Mouse (Mus musculus) CH12F3 (cell line): ENCODE results near the gene Bard1.

Source experiments
- in situ Hi-C: fragments of 300-500 bp; cut with MboI; formaldehyde crosslinking; loops from 2 replicates; pipeline ENCODE4 v1.14.3; 2020; ENCODE audit warnings: low sequenced_read_pairs

The Bard1 gene

GRCm38 (mm10) chr1:71102344-71103173 lies at the start of gene Bard1:
Gene Bard1, minus strand, starts transcription at chr1:71103146.
- in situ Hi-C loops = no loop called here

DNA sequence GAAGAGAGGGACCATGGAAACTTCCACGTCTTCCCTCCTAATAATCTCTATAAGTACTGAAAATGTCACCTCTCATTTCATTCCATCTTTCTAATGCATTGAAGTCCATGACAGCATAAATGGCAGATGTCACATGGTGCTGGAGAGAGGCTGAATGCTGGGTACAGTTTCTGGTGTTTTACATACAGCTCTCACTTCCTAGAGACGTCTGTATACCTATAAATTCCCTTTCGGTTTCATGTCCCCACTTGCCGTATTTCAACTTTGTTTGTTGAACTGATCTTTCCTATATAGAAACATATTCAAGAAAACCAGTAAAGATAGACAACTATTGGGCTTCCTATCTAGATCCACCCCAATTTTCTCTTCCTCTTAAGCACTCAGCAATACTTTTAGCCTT lies 24.2 kb upstream of the Bard1 start:
- in situ Hi-C loops = no loop called here

GRCm38 (mm10) chr1:71118511-71118910 lies 15.6 kb upstream of the Bard1 start:
- in situ Hi-C loops = no loop called here

DNA sequence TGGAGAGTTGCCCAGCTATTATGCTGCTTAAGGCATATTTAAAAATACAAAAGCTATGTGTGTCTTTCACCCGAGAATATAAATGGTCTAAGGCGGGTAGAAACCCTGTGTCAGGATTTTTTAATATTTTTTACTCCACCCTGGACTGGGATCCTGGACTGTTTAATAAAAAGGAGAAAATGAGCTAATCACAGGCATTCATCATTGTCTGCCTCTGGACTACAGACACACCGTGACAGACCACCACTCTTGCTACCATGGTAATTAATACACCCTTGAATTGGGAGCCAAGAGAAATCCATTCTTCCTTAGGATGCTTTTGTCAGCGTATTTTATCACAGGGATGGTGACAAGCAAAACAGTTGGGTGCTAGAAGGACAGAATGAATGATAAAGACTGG lies 14.3 kb upstream of the Bard1 start:
- in situ Hi-C loops = no loop called here

DNA sequence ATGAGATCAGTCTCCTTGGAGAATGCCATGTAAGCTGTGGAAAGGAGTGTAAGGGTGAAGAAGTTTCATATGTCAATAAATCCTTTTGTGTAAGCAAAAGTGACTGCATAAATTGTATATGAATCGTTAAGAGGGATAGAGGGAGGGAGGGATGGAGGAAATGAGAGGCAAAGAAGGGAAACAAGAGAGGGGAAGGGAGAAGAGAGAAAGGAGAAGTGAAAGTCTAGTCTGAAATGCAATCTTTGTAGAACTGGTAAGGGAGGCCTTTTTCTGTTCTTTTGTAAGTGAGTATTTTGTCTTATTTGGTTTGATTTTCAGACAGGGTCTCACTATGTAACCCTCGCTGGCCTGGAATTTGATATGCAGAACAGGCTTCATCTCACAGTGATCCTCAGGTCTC lies 12.8 kb upstream of the Bard1 start:
- in situ Hi-C loops = no loop called here

DNA sequence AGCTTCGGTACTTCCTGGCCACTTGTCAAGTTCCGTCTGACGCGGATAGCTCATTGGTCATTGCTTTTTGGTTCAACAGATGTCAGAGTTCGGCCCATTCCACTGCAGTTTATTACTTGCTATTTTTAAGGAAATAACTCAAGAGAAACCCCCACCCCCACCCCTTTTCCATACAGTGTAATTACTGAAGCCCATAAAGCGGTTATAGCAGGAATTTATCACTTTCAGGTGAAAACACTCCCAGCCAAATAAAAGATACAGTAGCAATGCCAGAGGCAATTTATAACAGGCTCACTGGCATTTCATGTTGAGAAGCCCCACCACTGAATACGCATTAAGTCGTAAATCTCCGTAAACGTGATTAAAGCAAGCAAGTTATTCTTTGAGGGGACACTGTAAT lies 6.9 kb upstream of the Bard1 start:
- in situ Hi-C loops = no loop called here

DNA sequence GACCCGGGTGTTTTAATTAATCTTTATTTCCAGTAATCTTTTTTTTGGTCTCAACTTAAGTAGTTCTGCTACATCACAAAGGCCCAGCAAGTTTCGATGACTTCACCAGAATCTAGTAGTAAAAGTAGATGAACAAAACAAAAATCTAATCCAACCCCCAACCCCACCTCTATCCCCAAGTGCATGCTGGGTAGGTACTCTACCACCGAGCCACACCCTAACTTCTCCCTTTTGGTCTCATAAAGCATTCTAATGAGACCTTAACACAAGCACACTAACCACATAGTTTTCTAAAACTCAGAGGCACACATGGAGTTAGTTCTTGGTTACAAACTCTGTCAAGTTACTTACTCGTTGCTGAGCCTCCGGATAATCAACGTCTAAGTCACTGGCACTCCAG lies 3.2 kb upstream of the Bard1 start:
- in situ Hi-C loops = no loop called here

- in situ Hi-C loops = no loop called here
Measured at GRCm38 (mm10) chr1:71105724-71106123, 2.8 kb upstream of the Bard1 start.

- in situ Hi-C loops = no loop called here
Measured at GRCm38 (mm10) chr1:71103174-71103864, 373 bp upstream of the Bard1 start.

- in situ Hi-C loops = no loop called here
Measured at GRCm38 (mm10) chr1:71101369-71101970, 1.5 kb downstream of the Bard1 start.

DNA sequence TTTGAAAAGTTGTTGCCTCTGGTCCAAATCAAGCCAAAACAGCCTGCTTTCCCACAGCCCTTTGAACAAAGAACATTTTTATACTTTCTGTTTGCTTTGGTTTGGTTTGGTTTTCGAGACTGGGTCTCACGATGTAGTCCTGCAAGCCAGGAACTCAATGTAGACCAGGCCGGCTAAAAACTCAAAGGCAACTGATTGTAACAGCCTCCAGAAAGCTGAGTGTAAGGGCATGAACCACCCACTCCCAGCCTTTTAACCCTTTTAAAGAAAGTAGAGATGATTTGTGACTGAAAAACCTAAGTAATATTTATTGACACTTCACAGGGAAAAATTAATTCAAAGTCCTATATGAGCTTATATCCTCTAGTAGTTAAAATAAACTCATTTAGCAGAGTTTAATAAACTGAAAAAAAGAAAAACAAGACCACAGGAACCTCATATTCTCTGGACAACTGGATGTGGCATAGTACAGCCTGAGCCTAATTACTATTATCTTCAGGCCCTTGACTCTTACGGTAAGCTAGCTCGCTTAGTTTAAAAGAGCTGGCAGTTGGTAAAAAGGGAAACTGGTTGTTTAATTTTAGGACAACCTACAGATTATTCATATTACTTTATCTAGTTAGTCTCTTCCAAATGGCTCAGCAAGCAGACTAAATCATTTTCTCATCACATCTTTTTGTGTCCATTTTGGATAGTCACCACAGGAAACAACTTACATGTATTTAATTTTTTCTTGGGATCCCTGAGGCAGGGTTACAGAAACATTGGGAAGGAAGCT lies 2.2 kb downstream of the Bard1 start:
- in situ Hi-C loops = no loop called here

DNA sequence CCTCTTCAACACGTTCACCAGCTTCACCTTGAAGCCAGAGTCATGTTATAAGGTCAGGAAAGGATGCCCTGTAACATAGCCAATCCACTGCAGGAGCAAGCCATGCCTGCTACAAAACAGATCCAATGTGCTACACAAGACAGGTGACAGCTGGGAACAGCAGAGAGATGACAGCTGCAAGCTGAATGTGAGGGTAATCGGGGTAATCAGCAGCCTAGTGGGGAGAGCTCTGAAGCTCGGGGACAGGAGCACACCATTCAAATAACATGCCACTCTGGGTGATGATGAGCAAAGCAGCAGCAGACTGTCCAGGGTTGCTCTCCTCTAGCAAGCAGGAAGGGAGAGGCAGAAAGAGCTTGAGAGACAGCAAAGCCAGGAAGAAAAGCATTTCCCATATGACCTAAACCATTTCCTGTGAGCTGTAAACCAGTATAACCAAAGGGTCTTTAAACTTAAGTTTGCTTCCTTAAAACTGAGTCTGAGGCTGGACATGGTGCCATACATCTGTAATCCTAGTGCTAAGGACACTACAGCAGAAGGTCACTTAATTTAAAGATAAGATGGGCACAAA lies 2.9 kb downstream of the Bard1 start:
- in situ Hi-C loops = no loop called here

DNA sequence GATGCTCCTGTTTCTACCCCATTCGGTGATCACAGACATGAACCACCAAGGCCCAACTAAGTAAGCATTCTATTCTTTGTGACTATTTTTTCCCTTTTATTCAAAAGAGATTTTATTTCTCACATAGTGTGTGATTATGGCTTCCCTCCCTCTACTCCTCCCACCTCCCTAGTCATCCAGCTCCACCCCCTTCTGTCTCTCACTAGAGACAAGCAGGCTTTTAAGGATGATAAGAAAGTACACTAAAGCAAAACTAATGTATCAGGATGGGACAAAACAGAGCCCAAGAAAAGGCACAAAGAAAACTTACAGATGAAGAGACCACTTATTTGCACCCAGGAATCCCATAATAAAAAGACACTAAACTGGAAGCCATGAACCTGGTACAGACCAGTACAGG lies 6.9 kb downstream of the Bard1 start:
- in situ Hi-C loops = no loop called here

GRCm38 (mm10) chr1:71095211-71095805 lies 7.6 kb downstream of the Bard1 start:
- in situ Hi-C loops = no loop called here

GRCm38 (mm10) chr1:71075651-71076050 lies 27.3 kb downstream of the Bard1 start:
- in situ Hi-C loops = no loop called here

DNA sequence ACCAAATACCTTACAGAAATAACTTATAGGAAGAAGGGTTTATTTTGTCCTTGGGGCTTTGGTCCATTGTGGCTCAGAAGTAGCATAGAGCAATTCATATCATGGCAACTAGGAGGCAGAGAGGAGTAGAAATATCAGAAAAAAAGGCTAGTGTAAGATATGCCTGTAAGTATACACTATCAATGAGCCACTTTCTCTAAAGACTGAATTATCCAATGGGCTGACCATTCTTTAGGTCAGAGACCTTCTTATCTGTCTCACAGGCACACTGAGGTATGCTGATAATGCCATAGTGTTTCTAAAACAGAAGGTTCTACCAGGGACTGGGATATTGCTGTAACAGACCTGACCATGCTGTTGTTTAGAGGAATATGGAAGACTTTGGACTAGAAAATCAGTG lies 32.2 kb downstream of the Bard1 start:
- in situ Hi-C loops = no loop called here

DNA sequence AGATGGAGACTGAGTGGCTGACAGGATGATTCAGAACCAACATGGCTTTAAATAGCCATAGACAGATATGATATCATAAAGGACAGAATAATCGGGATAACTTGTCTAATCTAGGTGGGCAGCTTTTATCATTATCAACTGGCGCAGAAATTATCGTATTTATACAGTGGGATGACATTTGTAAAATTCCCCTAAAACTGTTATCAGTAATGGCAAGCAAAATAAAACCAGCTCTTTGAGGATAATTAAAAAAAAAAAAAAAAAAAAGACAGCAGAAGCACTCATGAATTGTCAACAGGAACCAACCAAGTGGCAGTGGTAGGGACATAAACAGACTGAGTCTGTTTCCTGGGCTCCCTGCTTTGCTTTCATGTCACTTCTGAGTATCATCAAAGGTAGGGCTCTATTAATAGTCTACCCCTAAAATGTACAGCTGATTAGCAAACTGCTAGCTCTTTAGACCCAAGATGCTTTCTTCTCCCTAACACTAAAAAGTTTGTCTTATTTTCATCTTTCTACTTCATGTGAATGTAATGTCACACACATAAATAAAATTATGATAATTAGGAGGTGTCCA lies 34.1 kb downstream of the Bard1 start:
- in situ Hi-C loops = no loop called here

GRCm38 (mm10) chr1:71063885-71064492 lies 39.0 kb downstream of the Bard1 start:
- in situ Hi-C loops = no loop called here

DNA sequence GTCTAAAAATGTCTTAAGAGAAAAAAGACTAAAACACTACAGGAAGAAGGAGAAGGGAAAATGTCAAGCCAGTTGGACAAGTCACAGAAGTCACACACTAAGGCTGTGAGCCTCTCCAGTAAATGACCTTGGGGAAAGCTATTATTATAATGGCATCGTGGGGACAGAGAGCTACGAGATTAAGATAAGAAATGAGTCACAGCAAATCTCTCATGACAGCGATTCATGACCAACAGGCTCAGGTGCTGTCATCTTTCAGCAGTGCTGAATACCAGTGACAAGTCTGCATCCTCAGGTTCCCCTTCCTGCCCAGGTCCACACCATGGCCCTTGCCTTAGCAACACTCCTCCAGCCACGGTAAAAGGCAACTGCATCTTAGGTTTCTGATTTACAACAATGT lies 46.8 kb downstream of the Bard1 start:
- in situ Hi-C loops = no loop called here

GRCm38 (mm10) chr1:71055454-71055853 lies 47.5 kb downstream of the Bard1 start:
- in situ Hi-C loops = no loop called here
